Mouse (Mus musculus) granulocyte monocyte progenitor cell, adult 5-6 weeks (primary cell): ENCODE data around the gene Mcfd2. TPM values are rescaled to one million over a fixed set of nuclear protein-coding genes. Genes with fewer than 3 reads are reported as not detected.

Experiments used
- ATAC-seq: replicated peaks from 2 replicates; pipeline ENCODE4 v1.8.0; 2016; ENCODE audit warnings: mild to moderate bottlenecking, moderate TSS enrichment, inconsistent platforms; ENCODE audit not compliant: poor library complexity, severe bottlenecking
- total RNA-seq, 2 experiments: library from RNA; stranded (forward) in 1 of 2; stranded (reverse) in 1 of 2; fragments of 200-712, 200-1000 nt in 1 of 2; fragments of >200 nt in 1 of 2; fragmentation: Nextera tagmentation in 1 of 2; gene quantifications; 2 replicates each; pipeline ENCODE4 v1.2.3; 2014 to 2017

The Mcfd2 gene
- total RNA-seq, 2 experiments from 2014 or later: 64.9 to 112 TPM

- ATAC-seq: no peak
Observed at GRCm38 (mm10) chr17:87254384-87254783, 11.4 kb downstream of the Mcfd2 start.

- no peak for ATAC-seq
Observed at GRCm38 (mm10) chr17:87246103-87246502, 19.6 kb downstream of the Mcfd2 start.

GRCm38 (mm10) chr17:87237826-87238225, 27.9 kb downstream of the Mcfd2 start:
- ATAC-seq: no peak

DNA sequence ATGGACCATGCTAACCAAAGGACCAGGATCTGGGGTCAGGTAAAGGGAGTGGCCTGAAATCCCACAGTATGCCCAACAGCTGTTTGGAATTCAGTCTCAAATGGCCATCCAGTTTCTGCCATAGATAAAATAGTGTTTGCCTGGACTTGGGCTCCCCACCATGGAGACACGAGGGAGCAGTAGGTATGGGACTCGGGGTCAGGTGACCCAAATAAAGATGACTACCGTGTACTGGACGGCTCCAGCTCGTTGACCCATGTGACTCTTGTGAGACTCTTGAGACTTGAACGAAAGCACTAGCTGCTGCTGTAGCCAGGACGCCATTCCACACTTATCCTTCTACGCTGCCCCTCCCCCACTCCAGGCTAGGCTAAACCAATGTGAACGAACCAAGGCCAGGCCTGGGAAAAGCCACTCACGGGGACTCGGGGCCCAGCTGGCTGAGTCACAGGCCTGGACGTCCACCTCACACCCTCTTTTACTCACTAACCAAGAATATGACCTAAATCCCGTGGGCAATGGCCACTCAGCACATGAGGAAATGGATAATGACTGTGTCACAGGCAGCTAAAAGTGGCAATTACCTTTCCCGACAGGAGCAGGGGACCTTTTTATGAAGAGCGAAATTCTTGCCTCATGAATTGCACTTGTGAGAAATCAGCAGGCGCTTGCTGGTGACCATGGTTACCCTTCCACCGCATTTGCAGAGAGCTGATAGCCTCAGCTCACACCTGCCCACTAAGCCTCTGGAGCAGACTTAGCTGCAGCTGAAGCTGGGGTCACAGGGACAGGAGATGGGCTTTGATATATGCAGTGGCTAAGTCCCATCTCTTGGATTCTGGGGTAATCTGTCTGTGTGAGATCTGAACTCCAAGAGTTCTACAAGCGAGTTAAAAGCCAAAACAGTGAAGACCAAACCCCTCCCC, 28.7 kb downstream of the Mcfd2 start:
- no peak for ATAC-seq

- ATAC-seq: no peak
Observed at GRCm38 (mm10) chr17:87235019-87235418, 30.7 kb downstream of the Mcfd2 start.

DNA sequence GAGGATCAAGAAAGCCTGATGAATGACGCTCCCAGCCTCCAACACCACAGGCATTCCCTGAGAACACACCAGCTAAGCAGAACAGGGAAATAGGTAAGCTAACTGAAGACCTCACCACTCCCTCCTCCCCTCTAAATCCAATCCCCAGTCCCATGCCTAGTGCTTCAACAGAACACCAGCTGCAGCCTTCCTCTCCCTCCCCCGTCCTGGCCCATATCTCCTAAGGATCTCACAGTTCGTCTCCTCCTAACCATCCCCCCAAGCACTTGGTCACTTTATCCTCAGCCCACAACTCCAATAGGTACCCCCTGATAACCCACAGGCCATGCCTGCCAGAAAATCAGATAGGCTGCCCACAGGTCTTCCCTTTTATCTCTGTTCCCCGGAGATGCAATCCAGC, 37.9 kb downstream of the Mcfd2 start:
- ATAC-seq: no peak

- ATAC-seq: no peak
Observed at GRCm38 (mm10) chr17:87226079-87226640, 39.6 kb downstream of the Mcfd2 start.

- no peak for ATAC-seq
Observed at GRCm38 (mm10) chr17:87225384-87225783, 40.4 kb downstream of the Mcfd2 start.

DNA sequence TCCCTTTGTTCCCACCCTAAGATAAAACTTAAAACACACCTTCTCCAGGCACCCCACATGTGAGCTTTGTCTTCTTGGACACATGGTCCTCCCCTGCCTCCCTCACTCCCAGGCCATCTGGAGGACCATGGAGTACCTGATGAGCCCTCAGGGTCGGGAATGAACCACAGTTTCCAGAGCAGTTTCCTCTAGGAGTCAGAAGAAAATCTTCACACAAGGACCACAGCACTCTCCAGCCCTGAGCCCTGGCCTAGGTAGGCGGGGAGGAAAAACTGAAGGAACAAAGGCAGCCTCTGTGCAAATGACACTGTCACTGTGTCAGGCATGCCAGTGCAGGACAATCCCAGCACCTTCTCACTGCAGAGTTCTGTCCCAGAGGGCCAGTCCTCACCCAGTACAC, 41.3 kb downstream of the Mcfd2 start:
- no peak for ATAC-seq

- ATAC-seq: no peak
Observed at GRCm38 (mm10) chr17:87219456-87219855, 46.3 kb downstream of the Mcfd2 start.

- ATAC-seq: no peak
Observed at GRCm38 (mm10) chr17:87214523-87214922, 51.2 kb downstream of the Mcfd2 start.

GRCm38 (mm10) chr17:87210525-87210924, 55.2 kb downstream of the Mcfd2 start:
- ATAC-seq: no peak

- no peak for ATAC-seq
Observed at GRCm38 (mm10) chr17:87206885-87207284, 58.9 kb downstream of the Mcfd2 start.

Other genes with a start within 250 kb of the Mcfd2 start
- 13.8 and 17.0 TPM in 2 replicates for gene Pigf, start 240.5 kb downstream of the Mcfd2 start, total RNA-seq (2014; fragmentation: Nextera tagmentation)
- 22.3 and 25.0 TPM in 2 replicates for gene Pigf, start 240.5 kb downstream of the Mcfd2 start, total RNA-seq (2017)
- gene Cript, start 240.4 kb downstream of the Mcfd2 start, total RNA-seq (2014; fragmentation: Nextera tagmentation): 75.0 and 82.0 TPM in 2 replicates
- gene Cript, start 240.4 kb downstream of the Mcfd2 start, total RNA-seq (2017): 57.9 and 68.6 TPM in 2 replicates
- gene Socs5, start 158.3 kb downstream of the Mcfd2 start, total RNA-seq (2014; fragmentation: Nextera tagmentation): 6.0 and 6.3 TPM in 2 replicates
- gene Socs5, start 158.3 kb downstream of the Mcfd2 start, total RNA-seq (2017): 3.0 and 3.3 TPM in 2 replicates
- gene Ttc7, start 17.0 kb upstream of the Mcfd2 start, total RNA-seq (2014; fragmentation: Nextera tagmentation): 68.9 and 94.1 TPM in 2 replicates
- 42.2 and 46.7 TPM in 2 replicates for gene Ttc7, start 17.0 kb upstream of the Mcfd2 start, total RNA-seq (2017)
- not detected in 2 replicates for gene Stpg4, start 161.8 kb upstream of the Mcfd2 start, total RNA-seq (2014; fragmentation: Nextera tagmentation)
- gene Stpg4, start 161.8 kb upstream of the Mcfd2 start, total RNA-seq (2017): not detected in 2 replicates
- 410 and 477 TPM in 2 replicates for gene Calm2, start 181.0 kb upstream of the Mcfd2 start, total RNA-seq (2014; fragmentation: Nextera tagmentation)
- gene Calm2, start 181.0 kb upstream of the Mcfd2 start, total RNA-seq (2017): 1,690 and 1,803 TPM in 2 replicates